Mouse (Mus musculus): ENCODE measurements around the gene Fancf. TPM values are rescaled to one million over a fixed set of nuclear protein-coding genes. Genes with fewer than 3 reads are reported as not detected.

Gene Fancf
- total RNA-seq, 2 experiments from 2014 or later: 1.3 to 1.9 TPM

DNA sequence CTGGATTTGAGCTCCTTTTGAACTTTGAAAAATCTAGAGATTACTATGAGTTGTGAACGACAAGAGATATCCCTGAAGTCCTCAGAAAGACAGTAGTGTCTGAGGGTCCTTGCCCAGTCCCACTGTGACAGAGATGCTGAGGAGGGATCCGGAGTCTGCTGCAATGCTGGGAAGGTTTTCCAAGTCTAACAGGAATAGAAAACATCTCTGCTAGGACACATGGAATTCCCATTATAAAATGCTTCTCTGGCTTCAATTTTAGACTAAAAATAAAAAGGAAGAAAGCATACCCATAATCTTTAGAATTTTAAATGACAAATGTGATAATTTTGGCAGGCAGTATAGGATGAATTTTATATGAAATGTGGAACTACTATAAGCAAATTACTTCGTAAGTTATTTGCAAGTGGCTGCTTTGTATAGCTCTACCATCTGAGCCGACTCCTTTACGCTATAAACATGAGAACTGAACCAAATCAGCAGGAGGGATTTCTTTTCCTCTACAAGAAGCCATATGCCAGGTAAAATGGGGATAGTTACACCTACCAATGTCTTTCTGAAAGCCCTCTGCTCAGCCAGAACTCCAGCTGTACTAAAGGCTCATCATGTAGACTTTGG is 10.1 kb downstream of the Fancf start:
- intact Hi-C loops (cut with DNase I): no loop called here
- DNase-seq: no peak

DNA sequence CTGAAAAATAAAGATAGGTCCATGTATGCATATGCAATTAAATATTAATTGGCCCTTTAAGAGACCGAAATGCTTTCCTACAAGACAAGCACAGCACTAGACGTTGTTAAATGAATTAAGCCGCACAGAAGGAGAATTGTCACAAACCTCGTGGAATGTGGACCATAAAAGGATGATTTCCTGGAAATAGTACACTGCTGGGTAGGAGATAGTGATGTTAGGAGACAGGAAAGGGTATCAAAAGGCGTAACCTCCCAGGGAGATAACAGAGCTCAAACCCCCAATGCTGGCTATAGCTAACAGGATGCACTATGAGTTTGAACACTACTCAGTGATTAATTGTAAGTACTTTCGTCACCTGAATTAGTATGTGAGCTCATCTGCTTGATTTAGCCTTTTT is 11.2 kb downstream of the Fancf start:
- no peak for DNase-seq
- intact Hi-C loops (cut with DNase I): no loop called here

DNA sequence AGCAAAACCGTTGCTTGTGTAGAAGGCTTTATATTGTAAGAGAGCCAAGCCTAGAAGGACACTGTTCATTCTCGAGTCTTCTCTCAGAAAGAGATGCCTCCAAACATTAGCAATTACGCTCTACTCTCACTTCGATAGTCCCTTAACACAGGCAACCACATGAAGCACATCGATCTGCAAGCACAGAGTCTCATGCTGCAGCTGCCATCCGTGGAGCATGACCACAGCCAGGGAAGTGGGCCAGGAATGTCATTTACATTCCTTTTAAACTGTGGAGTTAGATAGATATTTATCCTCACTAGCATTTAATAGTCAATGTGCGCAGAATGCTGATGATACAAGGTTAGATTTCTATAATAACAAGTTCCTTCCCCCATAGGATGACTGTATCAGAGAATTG is 21.6 kb downstream of the Fancf start:
- DNase-seq: no peak
- intact Hi-C loops (cut with DNase I): no loop called here

DNA sequence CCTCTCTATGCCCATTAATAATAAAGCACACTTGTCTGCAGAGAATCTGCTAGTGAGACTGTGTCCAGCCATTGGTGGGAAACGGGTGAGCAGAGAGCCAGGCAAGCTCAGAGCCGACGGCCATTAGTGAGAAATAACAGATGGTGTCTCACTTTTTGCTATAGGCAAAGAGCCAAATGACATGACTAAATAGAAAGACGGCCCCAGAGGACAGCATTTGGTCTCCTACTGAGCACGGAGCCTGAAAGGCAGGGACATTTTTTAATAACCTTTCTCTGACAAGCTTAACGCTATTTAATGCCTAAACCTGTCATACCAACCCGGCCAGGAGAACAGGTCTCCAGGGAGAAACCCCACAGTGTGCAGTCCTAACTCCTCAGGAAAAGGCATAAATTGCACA is 30.1 kb downstream of the Fancf start:
- DNase-seq: peak in 1 of 2 experiments; percentile 7
- intact Hi-C loops (cut with DNase I): no loop called here

GRCm38 (mm10) chr7:51823562-51824338 is 38.3 kb downstream of the Fancf start:
- intact Hi-C loops (cut with DNase I): no loop called here
- no peak for DNase-seq

DNA sequence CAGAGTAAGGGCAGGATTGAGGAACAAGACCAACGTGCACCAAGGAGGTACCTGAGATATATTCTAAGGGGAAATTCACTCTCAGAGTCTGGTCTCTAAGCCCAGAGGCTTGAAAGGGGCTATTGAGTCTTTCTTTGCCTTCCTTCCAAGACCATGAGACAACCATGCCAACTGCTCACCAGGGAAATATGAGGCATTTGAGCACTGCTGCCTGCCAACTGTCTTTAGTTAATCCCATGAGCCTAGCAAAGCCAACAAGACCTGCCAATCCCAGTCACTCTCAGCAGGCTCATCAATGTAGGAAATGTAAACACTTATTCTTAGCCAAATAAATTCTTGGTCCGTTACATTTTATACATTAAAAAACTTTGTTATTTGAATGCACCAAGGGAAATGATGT is 40.6 kb downstream of the Fancf start:
- intact Hi-C loops (cut with DNase I): no loop called here

GRCm38 (mm10) chr7:51819891-51820290 is 42.2 kb downstream of the Fancf start:
- intact Hi-C loops (cut with DNase I): no loop called here
- no peak for DNase-seq

More for the DNA sequence above, 40.6 kb downstream of the Fancf start:
- DNase-seq: no peak

GRCm38 (mm10) chr7:51818251-51818974 is 43.7 kb downstream of the Fancf start:
- intact Hi-C loops (cut with DNase I): no loop called here
- DNase-seq: no peak

GRCm38 (mm10) chr7:51816283-51816839 is 45.7 kb downstream of the Fancf start:
- no peak for DNase-seq
- intact Hi-C loops (cut with DNase I): no loop called here

GRCm38 (mm10) chr7:51815473-51816282 is 46.4 kb downstream of the Fancf start:
- DNase-seq: no peak
- intact Hi-C loops (cut with DNase I): no loop called here

Other genes with a start within 250 kb of the Fancf start
- gene Slc17a6, start 240.3 kb downstream of the Fancf start, total RNA-seq (2021): not detected
- gene Gas2, start 252 bp downstream of the Fancf start, total RNA-seq (2021): 1 to 10 TPM; 7.6 to 7.9 TPM
- gene Svip, start 143.8 kb upstream of the Fancf start, total RNA-seq (2021): 10 to 100 TPM; 14.5 to 17.3 TPM
- gene 1700015G11Rik, start 153.5 kb upstream of the Fancf start, total RNA-seq (2021): not detected

All from heart, postnatal 14 days (tissue).